Mouse (Mus musculus) small intestine, adult 2 months (tissue): ENCODE data around the gene Sirt4. TPM values are rescaled to one million over a fixed set of nuclear protein-coding genes. Genes with fewer than 3 reads are reported as not detected.

Experiments
- H3K27ac ChIP-seq: fragments of 200-500 bp; 2 replicates; pipeline ENCODE4 v1.5.1; 2012; ENCODE audit warnings: low read depth, low read length, control low read depth, inconsistent platforms; ENCODE audit not compliant: insufficient read depth
- H3K27me3 ChIP-seq: fragments of 200-500 bp; 2 replicates; pipeline ENCODE4 v1.6.1; 2012; ENCODE audit warnings: mild to moderate bottlenecking, moderate library complexity, low read length, inconsistent platforms; ENCODE audit not compliant: control insufficient read depth, insufficient read depth
- H3K36me3 ChIP-seq: fragments of 200-500 bp; 2 replicates; pipeline ENCODE4 v1.6.1; 2012; ENCODE audit warnings: mild to moderate bottlenecking, low read length, control low read depth, inconsistent platforms; ENCODE audit not compliant: control insufficient read depth, insufficient read depth
- H3K4me1 ChIP-seq: fragments of 200-500 bp; 2 replicates; pipeline ENCODE4 v1.6.1; 2012; ENCODE audit warnings: low read length, inconsistent platforms, mixed read lengths; ENCODE audit not compliant: control insufficient read depth, insufficient read depth, insufficient read length
- H3K4me3 ChIP-seq: fragments of 200-500 bp; 2 replicates; pipeline ENCODE4 v1.5.1; 2012; ENCODE audit warnings: low read depth, mild to moderate bottlenecking, control low read depth, inconsistent platforms, low read length, moderate library complexity
- CTCF ChIP-seq: fragments of 200-500 bp; IDR thresholded peaks from 2 replicates; pipeline ENCODE4 v1.5.1; 2012; ENCODE audit warnings: low read depth, mild to moderate bottlenecking, control low read depth, inconsistent platforms, low read length, moderate library complexity, mixed read lengths; ENCODE audit not compliant: insufficient replicate concordance, insufficient read length; ENCODE audit errors: extremely low read depth
- POLR2A ChIP-seq: fragments of 200-500 bp; IDR thresholded peaks from 2 replicates; pipeline ENCODE4 v1.6.1; 2012; ENCODE audit warnings: low read depth, mild to moderate bottlenecking, control low read depth, inconsistent platforms, low read length, moderate library complexity
- WGBS: fragments of 180-500 bp; shearing (Covaris S2); methylation state at CpG from one replicate; pipeline ENCODE4 v1.1.7; 2018; 5-methylcytosine and 5-hydroxymethylcytosine counted together
- polyA plus RNA-seq: library from polyadenylated mRNA; depleted of rRNA; stranded (reverse); fragments of >200 nt; gene quantifications from 2 replicates; pipeline ENCODE4 v1.2.3, GENCODE M21; 2012

Gene Sirt4
- polyA plus RNA-seq, 1 experiment, result 13.6 TPM

- Histone ChIP-seq H3K27ac (no peak overlapping the region), H3K27me3 (no peaks in the 10 kb centered on the region), H3K4me1 (no peaks in the 10 kb centered on the region), H3K36me3 (no peaks in the 10 kb centered on the region), H3K4me3 (no peak overlapping the region)
- TF ChIP-seq POLR2A, result no peak
- TF ChIP-seq CTCF, result no peak
- 40% methylated on average over 18 of the region's 18 CpGs for WGBS
Measured at GRCm38 (mm10) chr5:115485489-115486205, 1.1 kb upstream of the Sirt4 start.

DNA sequence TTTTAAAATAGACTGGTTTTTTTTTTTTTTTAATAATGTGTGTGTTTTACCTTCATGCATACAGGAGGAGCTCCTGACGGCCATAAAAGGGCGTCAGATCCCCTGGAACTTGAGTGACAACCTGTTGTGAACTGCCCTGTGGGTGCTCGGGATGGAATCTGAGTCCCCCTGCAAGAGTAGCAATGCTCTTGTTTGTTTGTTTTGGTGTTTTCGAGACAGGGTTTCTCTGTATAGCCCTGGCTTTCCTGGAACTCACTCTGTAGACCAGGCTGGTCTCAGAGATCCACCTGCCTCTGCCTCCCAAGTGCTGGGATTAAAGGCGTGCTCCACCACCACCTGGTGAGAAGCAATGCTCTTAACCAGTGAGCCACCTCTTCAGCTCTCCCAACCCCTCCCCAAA, 471 bp upstream of the Sirt4 start:
- Histone ChIP-seq H3K4me1 (no peaks in the 10 kb centered on the region; the same call in 1 of the 2 replicates), H3K36me3 (peaks cover 1% of the 10 kb centered on the region; the same call in 1 of the 2 replicates), H3K4me3 (no peak overlapping the region), H3K27me3 (no peaks in the 10 kb centered on the region), H3K27ac (no peak overlapping the region)
- WGBS, result 64% methylated on average over 5 of the region's 5 CpGs
- TF ChIP-seq POLR2A, result no peak
- no peak for TF ChIP-seq CTCF

DNA sequence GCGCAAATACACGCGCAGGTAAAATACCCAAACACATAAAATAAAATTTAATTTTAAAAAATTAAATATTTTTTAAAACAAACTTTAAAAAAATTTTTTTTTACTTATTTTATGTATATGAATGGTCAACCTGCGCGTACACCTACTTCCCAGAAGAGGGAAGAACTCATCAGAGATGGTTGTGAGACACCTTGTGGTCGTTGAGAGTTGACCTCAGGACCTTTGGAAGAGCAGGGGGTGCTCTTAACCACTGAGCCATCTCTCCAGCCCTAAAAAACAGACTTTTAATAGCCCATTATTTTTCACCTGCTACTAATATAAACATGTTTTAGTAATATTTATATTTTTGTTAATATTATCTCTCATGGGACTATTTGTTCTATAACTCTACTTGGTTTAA, 1.1 kb downstream of the Sirt4 start:
- no peak for TF ChIP-seq POLR2A
- TF ChIP-seq CTCF, result no peak
- no peak overlapping the region for H3K4me3 ChIP-seq
- 73% methylated on average over 6 of the region's 6 CpGs for WGBS

GRCm38 (mm10) chr5:115482390-115483265, 1.9 kb downstream of the Sirt4 start:
- no peak overlapping the region for H3K4me3 ChIP-seq
- no peak overlapping the region for H3K27ac ChIP-seq
- no peaks in the 10 kb centered on the region; the same call in 1 of the 2 replicates for H3K4me1 ChIP-seq
- H3K27me3 ChIP-seq, result no peaks in the 10 kb centered on the region
- peaks cover 7% of the 10 kb centered on the region for H3K36me3 ChIP-seq
- TF ChIP-seq CTCF, result no peak
- no peak for TF ChIP-seq POLR2A
- 84% methylated on average over 38 of the region's 38 CpGs for WGBS

More for the DNA sequence above, 1.1 kb downstream of the Sirt4 start:
- Histone ChIP-seq H3K4me1 (no peaks in the 10 kb centered on the region; the same call in 1 of the 2 replicates), H3K36me3 (peaks cover 7% of the 10 kb centered on the region), H3K27ac (no peak overlapping the region), H3K27me3 (no peaks in the 10 kb centered on the region)

DNA sequence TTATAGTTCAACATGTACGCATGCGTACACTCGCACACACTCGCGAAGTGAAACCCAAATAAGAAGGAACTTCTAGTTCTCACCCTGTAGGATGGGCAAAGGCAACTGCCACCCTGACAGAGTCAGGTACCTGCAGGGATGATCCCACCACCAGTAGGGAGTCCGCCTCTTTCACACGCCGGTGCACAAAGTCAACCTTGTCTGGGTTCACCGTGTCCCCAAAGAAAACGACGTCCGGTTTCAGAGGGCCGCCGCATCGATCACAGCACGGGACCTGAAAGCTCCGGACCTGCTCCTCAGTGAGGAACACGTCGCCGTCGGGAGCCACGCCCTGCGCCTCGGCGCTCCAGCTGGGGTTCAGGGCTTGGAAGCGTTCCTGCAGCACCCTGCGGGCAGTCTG, 4.4 kb downstream of the Sirt4 start:
- H3K4me1 ChIP-seq, result no peaks in the 10 kb centered on the region; the same call in none of the 2 replicates
- TF ChIP-seq POLR2A (no peak), CTCF (no peak)
- H3K36me3 ChIP-seq, result peaks cover 9% of the 10 kb centered on the region
- no peak overlapping the region for H3K27ac ChIP-seq
- H3K4me3 ChIP-seq, result peak overlapping the region; percentile 23; the same call in 1 of the 2 replicates
- no peaks in the 10 kb centered on the region for H3K27me3 ChIP-seq
- 53% methylated on average over 27 of the region's 27 CpGs for WGBS

GRCm38 (mm10) chr5:115479561-115479960, 5.0 kb downstream of the Sirt4 start:
- H3K36me3 ChIP-seq, result peaks cover 9% of the 10 kb centered on the region
- H3K4me3 ChIP-seq, result no peak overlapping the region
- WGBS, result 87% methylated on average over 15 of the region's 15 CpGs
- peaks cover 2% of the 10 kb centered on the region for H3K4me1 ChIP-seq
- H3K27me3 ChIP-seq, result no peaks in the 10 kb centered on the region
- H3K27ac ChIP-seq, result no peak overlapping the region
- TF ChIP-seq POLR2A, result no peak
- no peak for TF ChIP-seq CTCF

- no peak overlapping the region for H3K27ac ChIP-seq
- 47% methylated on average over 12 of the region's 12 CpGs for WGBS
- TF ChIP-seq POLR2A (no peak), CTCF (no peak)
- H3K36me3 ChIP-seq, result peaks cover 9% of the 10 kb centered on the region
- H3K27me3 ChIP-seq, result no peaks in the 10 kb centered on the region
- H3K4me3 ChIP-seq, result peak overlapping the region; percentile 55
- H3K4me1 ChIP-seq, result peaks cover 3% of the 10 kb centered on the region
Measured at GRCm38 (mm10) chr5:115476107-115476727, 8.3 kb downstream of the Sirt4 start.
